Mouse (Mus musculus) CH12.LX (cell line): ENCODE results near the gene Tmem120a. TPM values are rescaled to one million over a fixed set of nuclear protein-coding genes. Genes with fewer than 3 reads are reported as not detected.
A peak's percentile ranks its signal among the peaks of the same experiment; 100 is the strongest.

Experiments used
- DNase-seq: peaks from one replicate; pipeline ENCODE4 v3.0.0-alpha.2; 2013; ENCODE audit errors: extremely low read depth
- H3K27ac ChIP-seq: 2 replicates; pipeline ENCODE4 v1.5.1; 2012; ENCODE audit warnings: low read depth, mild to moderate bottlenecking, control low read depth, moderate library complexity; ENCODE audit not compliant: insufficient read depth
- H3K27me3 ChIP-seq: replicated peaks from 2 replicates; pipeline ENCODE3; 2012; ENCODE audit warnings: inconsistent platforms
- H3K36me3 ChIP-seq, 2 experiments: replicated peaks in 1 of 2; 2 replicates each; pipeline versions ENCODE3 to v1.6.1; 2012; ENCODE audit warnings: inconsistent platforms in 1 of 2, low read length in 1 of 2, mild to moderate bottlenecking in 1 of 2, mixed read lengths in 1 of 2, moderate library complexity in 1 of 2; ENCODE audit not compliant: control insufficient read depth in 1 of 2, insufficient read depth in 1 of 2
- H3K4me1 ChIP-seq, 2 experiments: 2 replicates each; pipeline ENCODE4 v1.6.1; 2012; ENCODE audit warnings: inconsistent platforms in 1 of 2, moderate library complexity in 1 of 2; ENCODE audit not compliant: insufficient read depth in 2 of 2, control insufficient read depth in 1 of 2
- H3K4me2 ChIP-seq: 2 replicates; pipeline ENCODE4 v1.6.1; 2012; ENCODE audit warnings: low read depth, mild to moderate bottlenecking, control low read depth; ENCODE audit not compliant: poor library complexity, insufficient read depth, severe bottlenecking
- H3K4me3 ChIP-seq, 3 experiments: fragments of 150-350 bp in 1 of 3; sonication (generic) in 1 of 3; replicated peaks in 1 of 3; 2 replicates each; pipeline versions ENCODE3 to v1.5.1; 2011 to 2012; ENCODE audit warnings: low read depth in 2 of 3, low read length in 2 of 3, mild to moderate bottlenecking in 2 of 3, moderate library complexity in 2 of 3, control low read depth in 1 of 3, improper control_type of control experiment in 1 of 3, inconsistent platforms in 1 of 3, mixed read lengths in 1 of 3; ENCODE audit not compliant: poor library complexity in 1 of 3
- H3K79me2 ChIP-seq: replicated peaks from 2 replicates; pipeline ENCODE4 v1.6.1; 2012; ENCODE audit warnings: mild to moderate bottlenecking, moderate library complexity; ENCODE audit not compliant: control insufficient read depth, poor library complexity, insufficient read depth, severe bottlenecking; ENCODE audit errors: extremely low read depth
- H3K9ac ChIP-seq: 2 replicates; pipeline ENCODE4 v1.6.1; 2012; ENCODE audit warnings: low read depth, mild to moderate bottlenecking, control low read depth, moderate library complexity; ENCODE audit not compliant: insufficient read depth
- H3K9me3 ChIP-seq: replicated peaks from 2 replicates; pipeline ENCODE3; 2012; ENCODE audit warnings: low read length, inconsistent platforms, mixed read lengths
- BHLHE40 ChIP-seq: IDR thresholded peaks from 2 replicates; pipeline ENCODE4 v1.6.1; 2011; ENCODE audit warnings: mild to moderate bottlenecking, low read depth, low read length, improper control_type of control experiment
- CHD1 ChIP-seq: IDR thresholded peaks from 2 replicates; pipeline ENCODE4 v1.6.1; 2012; ENCODE audit warnings: low read depth, low read length, improper control_type of control experiment, inconsistent platforms
- CHD2 ChIP-seq: IDR thresholded peaks from 2 replicates; pipeline ENCODE4 v1.6.1; 2011; ENCODE audit warnings: low read length, improper control_type of control experiment
- CTCF ChIP-seq, 2 experiments: IDR thresholded peaks in 1 of 2; conservative IDR thresholded peaks in 1 of 2; 2 replicates each; pipeline ENCODE4 v1.5.1; 2011 to 2012; ENCODE audit warnings: low read depth in 2 of 2, low read length in 2 of 2, improper control_type of control experiment in 1 of 2, inconsistent platforms in 1 of 2, mild to moderate bottlenecking in 1 of 2, moderate library complexity in 1 of 2
- E2F4 ChIP-seq: IDR thresholded peaks from 2 replicates; pipeline ENCODE4 v1.6.1; 2011; ENCODE audit warnings: low read depth, low read length, improper control_type of control experiment; ENCODE audit not compliant: insufficient replicate concordance
- ELF1 ChIP-seq: IDR thresholded peaks from 2 replicates; pipeline ENCODE4 v1.6.1; 2014; ENCODE audit warnings: low read depth, mild to moderate bottlenecking, inconsistent platforms, low read length, improper control_type of control experiment
- EP300 ChIP-seq: IDR thresholded peaks from 2 replicates; pipeline ENCODE4 v1.6.1; 2011; ENCODE audit warnings: low read length, improper control_type of control experiment
- ETS1 ChIP-seq: conservative IDR thresholded peaks from 2 replicates; pipeline ENCODE4 v1.6.1; 2012; ENCODE audit warnings: low read depth, mild to moderate bottlenecking, inconsistent platforms, low read length, improper control_type of control experiment, moderate library complexity
- GABPA ChIP-seq: IDR thresholded peaks from 2 replicates; pipeline ENCODE4 v1.6.1; 2012; ENCODE audit warnings: low read depth, low read length, improper control_type of control experiment, inconsistent platforms; ENCODE audit not compliant: insufficient replicate concordance
- HCFC1 ChIP-seq: IDR thresholded peaks from 2 replicates; pipeline ENCODE4 v1.6.1; 2012; ENCODE audit warnings: low read depth, mild to moderate bottlenecking, inconsistent platforms, low read length, improper control_type of control experiment
- IRF4 ChIP-seq: IDR thresholded peaks from 2 replicates; pipeline ENCODE4 v1.6.1; 2014; ENCODE audit warnings: low read depth, mild to moderate bottlenecking, inconsistent platforms, low read length, improper control_type of control experiment
- JUN ChIP-seq: IDR thresholded peaks from 2 replicates; pipeline ENCODE4 v1.6.1; 2011; ENCODE audit warnings: low read depth, mild to moderate bottlenecking, low read length, improper control_type of control experiment, moderate library complexity; ENCODE audit not compliant: insufficient read depth
- JUND ChIP-seq: conservative IDR thresholded peaks from 2 replicates; pipeline ENCODE4 v1.6.1; 2011; ENCODE audit warnings: low read depth, low read length, improper control_type of control experiment
- KAT2A ChIP-seq: IDR thresholded peaks from 2 replicates; pipeline ENCODE4 v1.6.1; 2012; ENCODE audit warnings: low read length, improper control_type of control experiment, inconsistent platforms; ENCODE audit not compliant: insufficient replicate concordance
- MAFK ChIP-seq: IDR thresholded peaks from 2 replicates; pipeline ENCODE4 v1.6.1; 2011; ENCODE audit warnings: low read length, improper control_type of control experiment; ENCODE audit not compliant: insufficient replicate concordance
- MAX ChIP-seq: IDR thresholded peaks from 2 replicates; pipeline ENCODE4 v1.6.1; 2011; ENCODE audit warnings: low read length, improper control_type of control experiment
- MAZ ChIP-seq: IDR thresholded peaks from 2 replicates; pipeline ENCODE4 v1.6.1; 2012; ENCODE audit warnings: low read depth, mild to moderate bottlenecking, inconsistent platforms, low read length, improper control_type of control experiment, moderate library complexity
- MEF2A ChIP-seq: IDR thresholded peaks from 2 replicates; pipeline ENCODE4 v1.6.1; 2014; ENCODE audit warnings: low read depth, mild to moderate bottlenecking, inconsistent platforms, low read length, improper control_type of control experiment, borderline replicate concordance
- MXI1 ChIP-seq: IDR thresholded peaks from 2 replicates; pipeline ENCODE4 v1.6.1; 2011; ENCODE audit warnings: mild to moderate bottlenecking, low read depth, low read length, improper control_type of control experiment
- MYC ChIP-seq: IDR thresholded peaks from 2 replicates; pipeline ENCODE4 v1.6.1; 2011; ENCODE audit warnings: low read depth, mild to moderate bottlenecking, improper control_type of control experiment, low read length
- NELFE ChIP-seq: IDR thresholded peaks from 2 replicates; pipeline ENCODE4 v1.6.1; 2011; ENCODE audit warnings: low read depth, low read length, improper control_type of control experiment
- NRF1 ChIP-seq: IDR thresholded peaks from 2 replicates; pipeline ENCODE4 v1.6.1; 2014; ENCODE audit warnings: low read depth, mild to moderate bottlenecking, inconsistent platforms, low read length, improper control_type of control experiment, moderate library complexity
- PAX5 ChIP-seq: IDR thresholded peaks from 2 replicates; pipeline ENCODE4 v1.6.1; 2012; ENCODE audit warnings: low read length, inconsistent platforms, mixed read lengths
- POLR2A ChIP-seq: IDR thresholded peaks from 2 replicates; pipeline ENCODE4 v1.6.1; 2011; ENCODE audit warnings: low read depth, mild to moderate bottlenecking, improper control_type of control experiment, low read length
- POLR2AphosphoS2 ChIP-seq: IDR thresholded peaks from 2 replicates; pipeline ENCODE4 v1.6.1; 2011; ENCODE audit warnings: low read depth, low read length, improper control_type of control experiment
- RAD21 ChIP-seq: IDR thresholded peaks from 2 replicates; pipeline ENCODE4 v1.6.1; 2011; ENCODE audit warnings: low read depth, mild to moderate bottlenecking, low read length, improper control_type of control experiment, moderate library complexity
- RCOR1 ChIP-seq: conservative IDR thresholded peaks from 2 replicates; pipeline ENCODE4 v1.6.1; 2012; ENCODE audit warnings: low read depth, mild to moderate bottlenecking, inconsistent platforms, low read length, improper control_type of control experiment
- SIN3A ChIP-seq: IDR thresholded peaks from 2 replicates; pipeline ENCODE4 v1.6.1; 2012; ENCODE audit warnings: low read length, improper control_type of control experiment, inconsistent platforms
- SMC3 ChIP-seq: IDR thresholded peaks from 2 replicates; pipeline ENCODE4 v1.6.1; 2011; ENCODE audit warnings: low read depth, low read length, improper control_type of control experiment
- TBP ChIP-seq: conservative IDR thresholded peaks from 2 replicates; pipeline ENCODE4 v1.6.1; 2011; ENCODE audit warnings: low read depth, low read length, improper control_type of control experiment
- TCF12 ChIP-seq: IDR thresholded peaks from 2 replicates; pipeline ENCODE4 v1.6.1; 2014; ENCODE audit warnings: low read depth, mild to moderate bottlenecking, inconsistent platforms, low read length, improper control_type of control experiment
- UBTF ChIP-seq: IDR thresholded peaks from 2 replicates; pipeline ENCODE4 v1.6.1; 2012; ENCODE audit warnings: low read depth, mild to moderate bottlenecking, inconsistent platforms, low read length, improper control_type of control experiment, moderate library complexity
- USF1 ChIP-seq: IDR thresholded peaks from 2 replicates; pipeline ENCODE4 v1.6.1; 2014; ENCODE audit warnings: low read depth, mild to moderate bottlenecking, inconsistent platforms, low read length, improper control_type of control experiment
- USF2 ChIP-seq: conservative IDR thresholded peaks from 2 replicates; pipeline ENCODE4 v1.6.1; 2011; ENCODE audit warnings: low read depth, low read length, improper control_type of control experiment
- ZC3H11A ChIP-seq: IDR thresholded peaks from 2 replicates; pipeline ENCODE4 v1.6.1; 2012; ENCODE audit warnings: low read depth, mild to moderate bottlenecking, inconsistent platforms, low read length, improper control_type of control experiment
- ZKSCAN1 ChIP-seq: IDR thresholded peaks from 2 replicates; pipeline ENCODE4 v1.6.1; 2012; ENCODE audit warnings: low read depth, inconsistent platforms, low read length, improper control_type of control experiment, borderline replicate concordance
- ZMIZ1 ChIP-seq: IDR thresholded peaks from 2 replicates; pipeline ENCODE4 v1.6.1; 2012; ENCODE audit warnings: low read depth, mild to moderate bottlenecking, inconsistent platforms, low read length, improper control_type of control experiment
- ZNF384 ChIP-seq: IDR thresholded peaks from 2 replicates; pipeline ENCODE4 v1.6.1; 2012; ENCODE audit warnings: low read depth, low read length, improper control_type of control experiment, inconsistent platforms
- dilution Hi-C: fragments of 300-500 bp; cut with MboI; formaldehyde crosslinking; loops from 2 replicates; pipeline ENCODE4 v1.14.3; 2020; ENCODE audit warnings: low sequenced_read_pairs; ENCODE audit not compliant: extremely low pct_unique_long_range_greater_than_20kb, extremely low pct_ligation_motif_present
- in situ Hi-C: fragments of 300-500 bp; cut with MboI; formaldehyde crosslinking; loops from 3 replicates; pipeline ENCODE4 v1.14.3; 2019; ENCODE audit warnings: low sequenced_read_pairs, low pct_ligation_motif_present, low pct_unique_long_range_greater_than_20kb, mixed read lengths
- polyA plus RNA-seq: library from polyadenylated mRNA; unstranded; fragments of >175 nt; gene quantifications from 2 replicates; pipeline ENCODE4 v1.2.1, GENCODE M21; 2012; ENCODE audit warnings: low read depth; ENCODE audit not compliant: insufficient read length
- total RNA-seq, 2 experiments: library from RNA; depleted of rRNA; stranded (reverse); fragments of 300-350 nt in 1 of 2; fragments of >200 nt in 1 of 2; gene quantifications; 2 replicates each; pipeline ENCODE4 v1.2.3; 2012 to 2014

Tmem120a gene
- total and polyA plus RNA-seq, 3 experiments: 12.0 to 27.1 (median 21.4) TPM

DNA sequence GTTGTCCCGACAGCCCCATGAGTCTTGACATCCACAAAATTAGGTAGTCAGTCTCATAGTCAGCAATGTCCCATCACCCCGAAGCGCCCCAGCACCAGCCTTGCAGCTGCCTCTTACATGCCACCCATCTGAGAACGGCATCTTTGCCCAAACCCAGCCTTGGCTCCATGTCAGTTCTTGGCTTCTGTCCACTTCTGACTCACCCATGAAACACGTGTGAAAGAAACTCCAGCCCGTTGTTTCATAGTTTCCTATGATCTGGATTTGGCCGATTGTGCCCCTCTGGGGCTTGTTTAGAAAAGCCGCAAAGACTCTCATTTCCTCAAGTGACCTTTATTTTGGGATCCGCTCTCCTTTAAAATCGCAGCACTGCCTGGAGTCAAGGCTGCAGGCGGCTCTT lies 22.1 kb downstream of the Tmem120a start:
- Histone ChIP-seq H3K4me2 (peak overlapping the region; percentile 58; the same call in 1 of the 2 replicates), H3K27ac (peak overlapping the region; percentile 4; the same call in 1 of the 2 replicates), H3K4me1 (peaks cover 29 to 78% of the 10 kb centered on the region in 2 experiments), H3K4me3 (no peak overlapping the region), H3K27me3 (no peaks in the 10 kb centered on the region), H3K79me2 (no peaks in the 10 kb centered on the region), H3K9ac (no peak overlapping the region), H3K9me3 (no peaks in the 10 kb centered on the region), H3K36me3 (peaks cover 10 to 67% of the 10 kb centered on the region in 2 experiments)
- TF ChIP-seq MYC (peak; percentile 94), RCOR1 (peak; percentile 87), ZNF384 (no peak), ETS1 (peak; percentile 95), JUN (peak; percentile 87), SMC3 (no peak), ELF1 (no peak), MXI1 (no peak; the same call in 1 of the 2 replicates), SIN3A (peak; percentile 86), KAT2A (0 out of 2 replicates have a peak, but pooled peaks have one; percentile 17), CHD1 (no peak), ZMIZ1 (no peak), ZKSCAN1 (no peak), POLR2A (no peak), USF1 (no peak), BHLHE40 (peak; percentile 98), HCFC1 (no peak), RAD21 (no peak), POLR2AphosphoS2 (no peak), CTCF (conservative IDR thresholded peaks at IDR 0.05 in 1 of 2, IDR thresholded peaks at IDR 0.05 in 1 of 2; ENCODE audit: low read depth in 2 of 2, low read length in 2 of 2) (no peak), NELFE (no peak), NRF1 (no peak), TBP (no peak), TCF12 (peak; percentile 71; the same call in 1 of the 2 replicates), USF2 (no peak), JUND (peak; percentile 82), MAX (peak; percentile 93), EP300 (peak; percentile 94), MAFK (peak; percentile 83), E2F4 (no peak), ZC3H11A (no peak), CHD2 (peak; percentile 63), MEF2A (peak; percentile 96), IRF4 (peak; percentile 95), PAX5 (no peak), GABPA (no peak), MAZ (0 out of 2 replicates have a peak, but pooled peaks have one; percentile 44), UBTF (no peak)
- in situ Hi-C loops: no loop called here
- dilution Hi-C loops: no loop called here
- DNase-seq: peak; percentile 74
